Comparison of ENCODE assay signal across 23 mouse cellular contexts in genomic region chr1:74281372-74281771, GRCm38 (mm10). TPM values are rescaled to one million over a fixed set of nuclear protein-coding genes. Genes with fewer than 3 reads are reported as not detected.
DNase-seq lines count a peak whose midpoint lies in the region; ATAC-seq lines count a peak whose summit lies in the region.
"Had no signal": no experiment of that assay in that cellular context is flagged by ENCODE, and none has a peak within 500 bp of the region (broad histone marks: within the 10 kb centered on the region; RNA-seq: fewer than 3 reads in every experiment).

No protein-coding gene starts in this region.

- no peaks in the 10 kb centered on the region for H3K27me3 ChIP-seq in limb, embryonic 13.5 days
- no peaks in the 10 kb centered on the region for H3K27me3 ChIP-seq in limb, embryonic 10.5 days (ENCODE audit: low read depth, poor library complexity, severe bottlenecking)
- H3K27me3 ChIP-seq: embryonic facial prominence, embryonic 12.5 days; embryonic facial prominence, embryonic 15.5 days; forebrain, embryonic 12.5 days had no signal

- H3K9ac ChIP-seq in limb, embryonic 13.5 days = 0 out of 2 replicates have a peak overlapping the region, but pooled peaks have one; percentile 14
- H3K9ac ChIP-seq: embryonic facial prominence, embryonic 12.5 days; embryonic facial prominence, embryonic 15.5 days; forebrain, embryonic 12.5 days had no signal

- 86% methylated on average over 2 of the region's 2 CpGs for WGBS in limb, embryonic 13.5 days
- 94% methylated on average over 2 of the region's 2 CpGs for WGBS in limb, embryonic 10.5 days

- H3K36me3 ChIP-seq in limb, embryonic 13.5 days = peaks cover 50% of the 10 kb centered on the region
- H3K36me3 ChIP-seq in limb, embryonic 10.5 days = peaks cover 49% of the 10 kb centered on the region

- no peak overlapping the region for H3K27ac ChIP-seq in limb, embryonic 13.5 days
- no peak overlapping the region for H3K27ac ChIP-seq in limb, embryonic 10.5 days
- H3K27ac ChIP-seq: embryonic facial prominence, embryonic 12.5 days; embryonic facial prominence, embryonic 15.5 days; forebrain, embryonic 10.5 days had no signal

- H3K9me3 ChIP-seq in limb, embryonic 13.5 days = no peaks in the 10 kb centered on the region
- H3K9me3 ChIP-seq in limb, embryonic 10.5 days (replicated peaks) = no peaks in the 10 kb centered on the region
- H3K9me3 ChIP-seq: embryonic facial prominence, embryonic 12.5 days; embryonic facial prominence, embryonic 15.5 days; forebrain, embryonic 10.5 days; forebrain, embryonic 12.5 days had no signal

- H3K4me3 ChIP-seq in limb, embryonic 13.5 days = no peak overlapping the region
- H3K4me3 ChIP-seq in limb, embryonic 10.5 days = no peak overlapping the region
- H3K4me3 ChIP-seq: embryonic facial prominence, embryonic 12.5 days; embryonic facial prominence, embryonic 15.5 days; erythroblast, embryonic 14.5 days; forebrain, embryonic 10.5 days; forebrain, embryonic 12.5 days had no signal

- peaks cover 24% of the 10 kb centered on the region for H3K4me1 ChIP-seq in limb, embryonic 13.5 days
- peaks cover 40% of the 10 kb centered on the region for H3K4me1 ChIP-seq in limb, embryonic 10.5 days

- DNase-seq in cerebellum, adult 9-11 months = peak; percentile 30
- no peak for DNase-seq in cerebellum, adult 11 months
- peak; percentile 90 for DNase-seq in heart, adult 11 months
- no peak for DNase-seq in heart, postnatal 25 days (ENCODE audit: low spot score)
- DNase-seq in limb, embryonic 10.5 days (ENCODE audit: low spot score) = no peak
- DNase-seq: adrenal gland, adult 2 months; adrenal gland, postnatal 10 days; adrenal gland, postnatal 25 days; cerebellum, adult 18-20 months; cerebellum, postnatal 14 days; cerebellum, postnatal 36 days; embryo, embryonic 11 days had no signal

- intact Hi-C loops in heart, postnatal 25 days (cut with DNase I) = loop anchor here (5.0 kb wide), 1 partner anchor 44 kb away; the partner anchor contains the start of gene Arpc2

- no peak overlapping the region for H3K4me2 ChIP-seq in limb, embryonic 13.5 days (replicated peaks)
- H3K4me2 ChIP-seq: embryonic facial prominence, embryonic 12.5 days; embryonic facial prominence, embryonic 15.5 days; forebrain, embryonic 12.5 days had no signal

- no peak for ATAC-seq in limb, embryonic 13.5 days (ENCODE audit: low FRiP score, low read depth)
- ATAC-seq: forebrain, embryonic 14.5 days; forebrain, embryonic 16.5 days had no signal

RNA-seq across cellular contexts. Expression of gene Gpbar1, which starts 3.0 kb away (rescaled TPM):
- not detected for total RNA-seq in heart, postnatal 25 days (2021)
- polyA plus RNA-seq in limb, embryonic 13.5 days (2015; fragmentation: Nextera tagmentation; extraction: Ambion mirVana) = 0.18 and 0.31 TPM in 2 replicates
- polyA plus RNA-seq in limb, embryonic 10.5 days (2016; fragmentation: Nextera tagmentation; extraction: Ambion mirVana) = 0.26 TPM in 1 of 2 replicates, not detected in the other
- total RNA-seq: adrenal gland, adult 2 months; adrenal gland, postnatal 25 days; common myeloid progenitor, adult 5-6 weeks; MEL had no signal
- polyA plus RNA-seq: C2C12; embryonic facial prominence, embryonic 12.5 days; embryonic facial prominence, embryonic 15.5 days; erythroblast, embryonic 14.5 days had no signal

RNA-seq across cellular contexts. Expression of gene Aamp, which starts 3.2 kb away (rescaled TPM):
- 10 to 100 TPM; 87.5 to 94.8 TPM for total RNA-seq in heart, postnatal 25 days (2021)
- polyA plus RNA-seq in limb, embryonic 13.5 days (2015; fragmentation: Nextera tagmentation; extraction: Ambion mirVana) = 220 and 232 TPM in 2 replicates
- polyA plus RNA-seq in limb, embryonic 10.5 days (2016; fragmentation: Nextera tagmentation; extraction: Ambion mirVana) = 263 and 272 TPM in 2 replicates

RNA-seq across cellular contexts. Expression of gene Pnkd, which starts 3.4 kb away (rescaled TPM):
- total RNA-seq in heart, postnatal 25 days (2021) = 100 to 1,000 TPM; 160 to 161 TPM
- polyA plus RNA-seq in limb, embryonic 13.5 days (2015; fragmentation: Nextera tagmentation; extraction: Ambion mirVana) = 108 and 112 TPM in 2 replicates
- polyA plus RNA-seq in limb, embryonic 10.5 days (2016; fragmentation: Nextera tagmentation; extraction: Ambion mirVana) = 113 and 121 TPM in 2 replicates

RNA-seq across cellular contexts. Expression of gene Tmbim1, which starts 24.1 kb away (rescaled TPM):
- total RNA-seq in heart, postnatal 25 days (2021) = 10 to 100 TPM; 38.4 to 41.5 TPM
- 30.6 and 31.7 TPM in 2 replicates for polyA plus RNA-seq in limb, embryonic 13.5 days (2015; fragmentation: Nextera tagmentation; extraction: Ambion mirVana)
- polyA plus RNA-seq in limb, embryonic 10.5 days (2016; fragmentation: Nextera tagmentation; extraction: Ambion mirVana) = 10.7 and 12.0 TPM in 2 replicates

RNA-seq across cellular contexts. Expression of gene Arpc2, which starts 45.5 kb away (rescaled TPM):
- 100 to 1,000 TPM; 134 to 140 TPM for total RNA-seq in heart, postnatal 25 days (2021)
- 384 and 389 TPM in 2 replicates for polyA plus RNA-seq in limb, embryonic 13.5 days (2015; fragmentation: Nextera tagmentation; extraction: Ambion mirVana)
- 355 and 369 TPM in 2 replicates for polyA plus RNA-seq in limb, embryonic 10.5 days (2016; fragmentation: Nextera tagmentation; extraction: Ambion mirVana)

Comparison
In these comparisons a context has a peak if more than half of its experiments do, and no peak if none do; other contexts are left out.
1. DNase-seq: peak in cerebellum, adult 9-11 months (single experiment) and heart, adult 11 months (single experiment); none in cerebellum, adult 11 months (single experiment), heart, postnatal 25 days (single experiment) and limb, embryonic 10.5 days (single experiment).